Mouse (Mus musculus): Measurements from ENCODE around the gene Six4. TPM values are rescaled to one million over a fixed set of nuclear protein-coding genes. Genes with fewer than 3 reads are reported as not detected.
"Not testable (repeated sequence)": the region's sequence is repeated elsewhere in the genome, so short reads cannot be mapped to it uniquely, and the experiment has no call there.

Six4 gene
- polyA plus RNA-seq, 1 experiment from 2014 or later, result 1.3 TPM

DNA sequence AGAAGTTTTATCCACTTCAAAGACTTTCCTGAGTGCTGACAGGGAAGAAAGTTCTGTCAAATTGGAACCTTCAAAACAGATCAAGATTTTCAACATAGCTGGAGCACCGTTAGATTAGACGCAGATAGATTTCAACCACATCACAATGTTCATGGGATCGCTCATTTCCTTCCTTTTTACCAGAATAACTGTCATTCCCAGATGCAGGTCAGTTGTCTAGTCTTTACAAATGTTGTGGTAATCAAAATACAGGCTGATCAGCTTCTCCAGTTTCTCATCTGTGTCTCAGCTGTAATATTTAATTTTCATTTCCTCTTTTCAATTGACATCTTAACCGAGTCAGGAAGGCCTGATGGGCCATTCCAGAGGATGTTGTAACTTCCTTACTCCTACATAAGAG, 29.5 kb downstream of the Six4 start:
- H3K4me1 ChIP-seq (replicated peaks), result no peaks in the 10 kb centered on the region
- H3K27ac ChIP-seq (replicated peaks), result no peak overlapping the region
- no peak for ATAC-seq (ENCODE audit: low read depth)
- H3K9me3 ChIP-seq, result no peaks in the 10 kb centered on the region
- H3K4me3 ChIP-seq, result no peak overlapping the region
- no peak overlapping the region for H3K4me2 ChIP-seq
- H3K27me3 ChIP-seq, result no peaks in the 10 kb centered on the region
- no peak overlapping the region for H3K9ac ChIP-seq
- H3K36me3 ChIP-seq, result no peaks in the 10 kb centered on the region
- WGBS, result 84% methylated on average over 4 of the region's 4 CpGs

DNA sequence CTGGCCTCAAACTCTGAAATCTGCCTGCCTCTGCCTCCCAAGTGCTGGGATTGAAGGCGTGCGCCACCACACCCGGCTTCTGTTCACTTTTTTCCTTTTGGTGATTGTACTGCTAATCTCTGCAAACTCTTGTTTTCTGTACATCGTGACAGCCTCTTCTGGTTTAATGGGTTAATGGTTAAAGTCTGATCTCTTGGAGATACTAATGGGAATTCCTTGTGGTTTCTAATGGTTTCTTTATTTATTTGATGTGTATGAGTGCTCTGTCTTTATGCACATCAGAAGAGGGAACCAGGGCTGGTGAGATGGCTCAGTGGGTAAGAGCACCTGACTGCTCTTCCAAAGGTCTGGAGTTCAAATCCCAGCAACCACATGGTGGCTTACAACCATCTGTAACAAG, 31.4 kb downstream of the Six4 start:
- not testable (repeated sequence) for H3K4me2 ChIP-seq; H3K9me3 ChIP-seq; H3K36me3 ChIP-seq; H3K27ac ChIP-seq (replicated peaks); ATAC-seq (ENCODE audit: low read depth); H3K4me1 ChIP-seq (replicated peaks); H3K4me3 ChIP-seq; H3K27me3 ChIP-seq; H3K9ac ChIP-seq
- WGBS, result 90% methylated on average over 4 of the region's 4 CpGs

DNA sequence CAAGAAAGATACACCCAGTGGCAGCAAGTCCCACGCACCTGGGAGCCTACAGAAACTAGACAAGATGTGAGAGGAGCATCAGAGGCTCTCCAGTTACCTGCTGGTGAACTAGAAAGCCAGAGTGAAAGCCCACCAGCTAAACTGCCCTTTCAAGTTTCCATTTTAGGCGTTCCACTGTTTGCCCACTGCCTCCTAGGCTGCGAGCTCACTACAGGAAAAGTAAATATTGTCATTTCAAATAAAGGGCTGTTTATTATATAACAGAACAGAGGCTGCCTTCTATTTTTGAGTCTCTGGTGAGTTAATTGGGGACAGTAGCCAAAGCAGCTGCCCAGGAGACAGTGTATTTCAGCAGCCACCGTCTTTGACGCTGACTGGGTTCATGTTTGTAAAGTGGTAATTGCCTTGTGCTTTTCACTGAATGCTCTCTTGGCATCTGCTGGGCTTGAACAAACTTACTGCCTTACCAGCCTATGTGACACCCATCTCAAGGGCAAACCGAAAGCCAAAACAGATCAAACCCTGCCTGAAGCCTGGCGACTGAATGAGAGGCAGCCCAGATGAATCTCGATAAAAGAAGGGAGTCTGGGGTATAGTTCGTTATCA, 52.3 kb downstream of the Six4 start:
- Histone ChIP-seq H3K9me3 (no peaks in the 10 kb centered on the region), H3K4me3 (no peak overlapping the region), H3K27me3 (peaks cover 33% of the 10 kb centered on the region), H3K4me1 (replicated peaks) (no peaks in the 10 kb centered on the region), H3K36me3 (no peaks in the 10 kb centered on the region), H3K9ac (no peak overlapping the region), H3K27ac (replicated peaks) (no peak overlapping the region), H3K4me2 (no peak overlapping the region)
- no peak for ATAC-seq (ENCODE audit: low read depth)
- WGBS, result 63% methylated on average over 9 of the region's 9 CpGs

DNA sequence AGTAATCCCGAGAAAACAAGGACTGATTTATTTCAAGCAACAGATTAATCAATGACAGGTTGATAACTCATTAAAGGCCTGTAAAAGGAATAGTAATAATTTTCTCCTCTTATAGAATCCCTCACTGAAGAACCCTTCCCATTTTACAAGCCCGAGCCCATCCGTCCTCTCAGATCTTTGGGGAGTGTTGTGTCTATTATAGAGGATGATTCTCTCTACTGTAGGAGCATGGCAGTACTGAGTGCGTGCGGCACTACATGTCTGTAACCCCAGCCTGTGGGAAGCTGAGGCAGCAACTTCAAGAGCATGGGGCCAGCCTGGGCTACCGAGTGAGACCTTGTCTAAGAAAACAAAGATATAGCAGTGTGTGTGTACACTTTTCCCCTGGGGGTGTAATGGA, 55.8 kb downstream of the Six4 start:
- Histone ChIP-seq H3K9ac (no peak overlapping the region), H3K9me3 (no peaks in the 10 kb centered on the region), H3K27me3 (peaks cover 67% of the 10 kb centered on the region), H3K4me2 (no peak overlapping the region), H3K36me3 (no peaks in the 10 kb centered on the region), H3K4me1 (replicated peaks) (peaks cover 18% of the 10 kb centered on the region; the same call in 1 of the 2 replicates), H3K27ac (replicated peaks) (no peak overlapping the region), H3K4me3 (no peak overlapping the region)
- no peak for ATAC-seq (ENCODE audit: low read depth)
- WGBS, result 78% methylated on average over 6 of the region's 6 CpGs

DNA sequence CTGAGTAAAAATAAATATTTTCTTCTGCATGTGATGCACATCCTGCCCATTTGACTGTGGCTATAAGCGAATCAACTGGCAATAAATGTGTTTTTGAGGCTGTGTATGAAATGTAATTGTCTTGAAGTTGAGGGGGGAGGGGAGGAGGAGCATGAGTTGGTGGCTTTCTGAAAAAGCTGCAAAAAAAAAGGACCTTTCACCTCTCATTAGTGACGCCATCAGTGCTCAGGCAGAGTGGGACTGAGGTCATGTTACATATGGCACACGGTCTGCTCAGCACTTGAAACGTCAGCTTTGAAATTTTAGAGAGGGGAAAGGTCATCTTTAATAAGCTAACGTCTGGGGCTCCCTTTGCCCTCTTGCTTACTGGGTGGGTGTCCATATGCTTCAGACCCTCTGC, 57.8 kb downstream of the Six4 start:
- Histone ChIP-seq H3K4me2 (no peak overlapping the region), H3K36me3 (no peaks in the 10 kb centered on the region), H3K9ac (no peak overlapping the region), H3K27me3 (peaks cover 83% of the 10 kb centered on the region), H3K27ac (replicated peaks) (no peak overlapping the region), H3K4me1 (replicated peaks) (peaks cover 22% of the 10 kb centered on the region; the same call in 1 of the 2 replicates), H3K4me3 (no peak overlapping the region), H3K9me3 (no peaks in the 10 kb centered on the region)
- no peak for ATAC-seq (ENCODE audit: low read depth)
- 17% methylated on average over 5 of the region's 5 CpGs for WGBS

DNA sequence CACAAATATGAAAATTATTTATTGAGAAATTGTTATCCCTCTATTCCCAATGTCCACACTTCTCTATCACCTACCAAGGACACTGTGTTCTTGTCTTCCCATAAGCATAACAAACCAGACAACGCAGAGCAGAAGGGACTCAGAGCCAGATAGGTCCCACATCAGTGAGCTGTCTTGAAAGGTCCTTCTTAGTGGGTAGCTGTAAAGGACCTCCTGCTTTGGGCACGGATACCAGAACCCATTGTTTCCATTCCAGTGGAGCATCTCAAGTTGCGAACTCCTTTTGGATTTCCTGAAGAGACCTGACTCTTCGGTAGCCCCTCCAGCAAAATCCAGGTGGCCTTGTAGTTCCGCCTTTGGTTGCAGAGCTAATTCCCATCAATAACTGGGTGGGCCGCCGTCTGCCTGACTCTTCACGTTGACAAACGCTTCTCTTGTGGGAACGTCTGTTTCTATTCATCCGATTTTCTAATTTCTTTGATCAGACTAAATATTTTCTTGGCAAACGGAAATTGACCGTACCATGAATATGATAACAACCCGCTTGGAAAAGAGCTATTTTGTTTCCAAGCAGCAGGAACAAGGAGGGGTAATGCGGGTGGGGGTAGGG, 58.6 kb downstream of the Six4 start:
- no peak overlapping the region for H3K4me3 ChIP-seq
- 15% methylated on average over 15 of the region's 15 CpGs for WGBS
- peaks cover 91% of the 10 kb centered on the region for H3K27me3 ChIP-seq

DNA sequence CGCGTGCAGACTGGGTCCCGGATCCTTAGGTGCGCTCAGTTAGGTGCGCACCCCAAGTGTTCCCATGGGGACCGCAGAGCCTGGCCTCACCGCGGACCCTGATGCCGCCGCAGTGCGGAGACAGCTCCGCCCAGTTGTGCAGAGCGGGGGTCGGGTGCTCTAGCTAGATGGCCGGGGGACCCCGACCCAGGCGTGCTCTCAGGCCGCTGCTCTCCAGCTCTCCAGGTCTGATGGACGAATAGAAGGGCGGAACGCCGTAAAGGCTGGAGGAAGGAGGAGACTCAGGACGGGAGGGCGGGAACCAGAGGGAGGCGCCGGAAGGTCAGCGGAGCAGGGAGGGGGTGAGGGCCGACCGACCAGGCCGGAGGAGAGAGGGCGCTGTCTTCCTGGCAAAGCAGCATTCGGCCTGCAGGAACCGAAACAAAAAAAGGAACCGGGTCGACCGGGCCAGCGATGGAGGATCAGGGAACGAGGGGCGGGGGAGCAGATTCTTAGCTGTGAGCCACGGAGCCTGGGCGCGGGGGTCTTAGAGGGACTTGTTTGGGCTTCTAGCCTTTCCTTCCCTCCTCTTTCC, 59.5 kb downstream of the Six4 start, which contains the start of gene Six1:
Gene Six1, minus strand, starts transcription at position 220 of the 574 bp plus-strand sequence.
- under 1% methylated on average over 41 of the region's 42 CpGs for WGBS
- Histone ChIP-seq H3K27me3 (peaks cover 100% of the 10 kb centered on the region), H3K4me3 (peak within 1 kb of the TSS; percentile 40), H3K4me1 (replicated peaks) (peaks cover 22% of the 10 kb centered on the region; the same call in 1 of the 2 replicates), H3K27ac (replicated peaks) (peak within 1 kb of the TSS; percentile 67), H3K9me3 (no peaks in the 10 kb centered on the region), H3K36me3 (no peaks in the 10 kb centered on the region), H3K9ac (peak within 1 kb of the TSS; percentile 55), H3K4me2 (peak within 1 kb of the TSS; percentile 59)
- peak; percentile 53; the same call in 1 of the 2 replicates for ATAC-seq (ENCODE audit: low read depth)

More for the DNA sequence above, 58.6 kb downstream of the Six4 start:
- Histone ChIP-seq H3K4me1 (replicated peaks) (peaks cover 22% of the 10 kb centered on the region; the same call in 1 of the 2 replicates), H3K36me3 (no peaks in the 10 kb centered on the region), H3K9me3 (no peaks in the 10 kb centered on the region), H3K27ac (replicated peaks) (peak overlapping the region; percentile 67), H3K4me2 (peak overlapping the region; percentile 59), H3K9ac (no peak overlapping the region)
- ATAC-seq (ENCODE audit: low read depth), result no peak

DNA sequence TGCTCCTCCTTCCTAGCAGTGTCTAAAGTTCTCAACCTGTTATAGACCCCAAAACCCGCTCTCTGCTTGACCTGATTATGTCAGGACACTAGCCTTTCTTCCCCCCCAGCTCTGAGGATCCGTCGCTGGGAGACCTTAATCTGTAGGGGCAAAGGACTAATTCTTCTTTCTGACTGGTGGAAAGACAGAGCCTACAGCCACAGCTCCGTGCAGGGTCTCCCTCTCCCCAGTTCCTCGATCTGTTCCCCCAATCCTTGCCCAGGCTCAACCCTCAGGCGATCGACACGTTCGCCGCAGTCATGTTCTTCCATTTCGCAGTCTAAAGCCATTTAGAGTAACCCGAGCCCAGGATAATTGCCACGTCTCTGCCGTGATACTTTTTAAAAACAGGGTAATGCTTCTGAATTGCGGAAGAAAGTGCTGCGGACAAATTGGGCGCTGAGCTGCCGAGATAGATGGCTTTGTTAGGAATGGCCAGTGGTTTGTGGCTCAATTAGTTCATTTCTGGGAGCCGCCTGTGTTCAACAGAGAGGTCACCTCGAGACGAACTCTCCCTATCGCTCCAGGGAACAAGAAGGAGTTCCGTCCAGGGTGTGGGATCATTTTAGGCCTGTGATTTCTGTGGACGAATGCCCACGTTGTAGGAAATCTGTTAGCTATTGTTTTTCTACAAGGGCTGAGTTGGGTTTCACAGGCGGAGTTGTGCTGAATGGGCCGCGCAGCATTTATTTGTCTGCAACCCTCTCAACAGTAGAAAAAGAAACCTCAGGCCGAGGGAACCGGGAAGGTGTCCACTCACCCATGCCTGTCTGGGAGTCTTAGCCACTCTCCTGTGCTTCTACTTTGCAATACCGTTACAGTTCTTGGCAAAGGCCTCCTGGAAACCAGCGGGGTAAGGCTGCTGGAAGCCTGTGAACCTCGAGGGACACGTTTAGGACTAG, 60.3 kb downstream of the Six4 start:
- no peaks in the 10 kb centered on the region for H3K36me3 ChIP-seq
- peak overlapping the region; percentile 59 for H3K4me2 ChIP-seq
- WGBS, result 2% methylated on average over 34 of the region's 34 CpGs
- peak overlapping the region; percentile 55 for H3K9ac ChIP-seq
- H3K27ac ChIP-seq (replicated peaks), result peak overlapping the region; percentile 67
- ATAC-seq (ENCODE audit: low read depth), result no peak
- peak overlapping the region; percentile 40 for H3K4me3 ChIP-seq
- H3K9me3 ChIP-seq, result no peaks in the 10 kb centered on the region
- peaks cover 22% of the 10 kb centered on the region; the same call in 1 of the 2 replicates for H3K4me1 ChIP-seq (replicated peaks)
- peaks cover 100% of the 10 kb centered on the region for H3K27me3 ChIP-seq

DNA sequence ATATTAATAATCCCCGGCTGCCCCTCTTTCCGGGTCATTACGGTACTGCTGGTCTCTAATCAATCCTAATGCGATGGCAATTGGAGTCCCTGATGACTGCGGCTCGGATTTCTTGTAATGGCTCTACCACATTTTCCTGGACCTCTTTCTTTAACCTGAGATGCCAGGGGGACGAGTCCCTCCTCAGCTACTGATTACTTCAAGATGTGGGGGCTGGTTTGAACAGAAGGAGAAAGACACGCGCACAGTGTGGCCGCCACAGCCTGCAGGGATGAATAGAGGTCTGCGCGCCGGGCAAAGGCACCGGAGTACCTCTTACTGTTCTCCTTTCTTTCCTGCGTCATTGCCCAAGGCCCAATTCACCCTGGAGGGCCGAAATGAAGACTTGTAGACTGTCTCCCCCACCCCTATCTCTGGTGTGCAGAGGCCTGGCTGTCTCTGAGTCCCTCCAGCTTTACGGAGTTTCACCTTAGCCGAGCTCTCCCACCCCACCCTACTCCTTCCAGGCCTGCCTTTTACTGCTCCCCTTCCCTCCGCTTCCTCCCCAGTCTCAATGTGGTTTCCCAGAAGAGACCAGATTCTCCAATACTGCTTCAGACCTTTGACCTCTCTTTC, 61.1 kb downstream of the Six4 start:
- H3K27me3 ChIP-seq, result peaks cover 100% of the 10 kb centered on the region
- H3K9me3 ChIP-seq, result no peaks in the 10 kb centered on the region
- no peak for ATAC-seq (ENCODE audit: low read depth)
- peak overlapping the region; percentile 67 for H3K27ac ChIP-seq (replicated peaks)
- H3K4me3 ChIP-seq, result no peak overlapping the region
- H3K36me3 ChIP-seq, result no peaks in the 10 kb centered on the region
- no peak overlapping the region for H3K9ac ChIP-seq
- 1% methylated on average over 19 of the region's 19 CpGs for WGBS
- H3K4me1 ChIP-seq (replicated peaks), result peaks cover 22% of the 10 kb centered on the region; the same call in 1 of the 2 replicates
- peak overlapping the region; percentile 59 for H3K4me2 ChIP-seq

DNA sequence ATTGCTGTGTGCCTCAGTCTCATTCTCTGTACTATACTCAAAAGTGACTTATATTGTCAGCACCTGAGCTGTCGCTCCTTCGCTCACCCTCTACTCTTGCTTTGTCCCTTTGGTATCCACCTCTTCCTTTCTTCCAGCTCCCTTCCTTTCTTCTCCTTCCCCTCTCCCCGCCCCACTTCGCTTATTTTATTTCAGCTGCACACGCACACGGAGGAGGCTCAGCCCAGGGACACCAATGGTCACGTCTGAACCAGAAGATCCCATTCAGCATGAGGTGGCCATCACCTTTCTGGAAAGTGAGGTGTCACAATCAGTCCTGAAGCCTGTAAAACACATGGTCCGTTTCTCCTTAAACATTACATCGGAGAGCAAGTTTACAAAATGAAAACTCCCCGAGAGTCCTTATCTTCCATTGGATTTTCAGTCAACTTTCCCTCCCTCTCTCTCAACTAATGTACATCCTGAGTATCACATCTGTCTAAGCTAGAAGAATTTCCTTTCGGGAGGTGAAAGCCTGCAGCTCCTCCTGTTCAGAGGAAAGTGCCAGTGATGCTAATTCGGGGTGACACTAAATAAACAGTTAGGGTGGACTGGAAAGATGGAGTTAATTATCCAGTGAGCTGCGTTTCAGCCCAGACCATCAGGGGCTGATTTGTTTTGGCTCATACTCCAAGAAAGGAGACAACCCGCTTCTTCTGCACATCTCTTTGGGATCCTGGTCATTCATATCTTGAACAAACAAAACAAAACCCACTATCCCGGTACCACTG, 62.3 kb downstream of the Six4 start:
- peaks cover 32% of the 10 kb centered on the region for H3K4me1 ChIP-seq (replicated peaks)
- H3K9me3 ChIP-seq, result no peaks in the 10 kb centered on the region
- no peak for ATAC-seq (ENCODE audit: low read depth)
- H3K4me2 ChIP-seq, result no peak overlapping the region
- no peak overlapping the region for H3K27ac ChIP-seq (replicated peaks)
- no peak overlapping the region for H3K4me3 ChIP-seq
- H3K9ac ChIP-seq, result no peak overlapping the region
- H3K36me3 ChIP-seq, result no peaks in the 10 kb centered on the region
- peaks cover 100% of the 10 kb centered on the region for H3K27me3 ChIP-seq
- 2% methylated on average over 15 of the region's 15 CpGs for WGBS

DNA sequence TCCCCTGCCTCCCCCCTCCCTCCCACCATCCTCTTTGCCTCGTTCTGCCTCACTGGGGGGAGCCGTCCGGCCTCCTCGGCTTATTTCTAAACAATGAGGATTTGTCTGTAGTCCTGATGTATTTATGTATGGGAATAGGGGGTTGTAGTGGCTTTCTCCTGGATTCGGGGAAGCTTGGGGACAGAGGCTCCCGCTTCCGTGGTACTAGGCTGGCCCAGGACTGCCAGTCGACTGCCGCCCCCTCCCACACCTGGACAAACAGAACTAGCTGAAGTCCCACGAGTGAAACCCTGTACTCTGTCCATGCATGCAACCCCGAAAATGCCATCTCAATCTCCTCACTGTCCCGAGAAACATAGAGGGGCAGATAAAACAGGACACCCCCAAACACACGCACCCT, 63.0 kb downstream of the Six4 start:
- no peak overlapping the region for H3K9ac ChIP-seq
- peaks cover 39% of the 10 kb centered on the region for H3K4me1 ChIP-seq (replicated peaks)
- no peak overlapping the region for H3K27ac ChIP-seq (replicated peaks)
- WGBS, result under 1% methylated on average over 13 of the region's 13 CpGs
- H3K9me3 ChIP-seq, result no peaks in the 10 kb centered on the region
- peak overlapping the region; percentile 21; the same call in 1 of the 2 replicates for H3K4me2 ChIP-seq
- peaks cover 100% of the 10 kb centered on the region for H3K27me3 ChIP-seq
- H3K36me3 ChIP-seq, result no peaks in the 10 kb centered on the region
- ATAC-seq (ENCODE audit: low read depth), result no peak
- H3K4me3 ChIP-seq, result no peak overlapping the region
